Mouse (Mus musculus): ENCODE data around the gene Chrna5. TPM values are rescaled to one million over a fixed set of nuclear protein-coding genes. Genes with fewer than 3 reads are reported as not detected.

Gene Chrna5
- not detected for total RNA-seq (2023)

DNA sequence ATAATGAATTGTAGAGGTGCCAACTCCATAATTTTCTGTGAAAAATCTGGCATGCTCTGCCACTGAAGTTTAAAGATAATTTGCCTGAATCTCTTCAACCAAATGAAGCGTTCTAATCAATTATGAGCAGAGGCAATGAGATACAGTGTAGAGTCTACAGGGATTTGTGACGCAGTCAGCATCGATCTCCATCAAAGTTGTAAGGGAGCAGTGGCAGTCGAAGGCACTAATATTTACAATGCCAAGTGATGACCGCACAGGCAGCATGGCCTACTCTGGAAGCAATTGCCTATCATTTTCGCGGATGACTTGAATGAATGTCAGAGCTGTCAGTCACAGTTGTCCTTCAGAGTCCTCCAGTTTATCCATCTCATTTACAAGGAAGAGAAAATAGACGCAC is at the start of gene Chrna5:
Gene Chrna5 (plus strand): TSS at position 207 of the 400 bp plus-strand sequence.

DNA sequence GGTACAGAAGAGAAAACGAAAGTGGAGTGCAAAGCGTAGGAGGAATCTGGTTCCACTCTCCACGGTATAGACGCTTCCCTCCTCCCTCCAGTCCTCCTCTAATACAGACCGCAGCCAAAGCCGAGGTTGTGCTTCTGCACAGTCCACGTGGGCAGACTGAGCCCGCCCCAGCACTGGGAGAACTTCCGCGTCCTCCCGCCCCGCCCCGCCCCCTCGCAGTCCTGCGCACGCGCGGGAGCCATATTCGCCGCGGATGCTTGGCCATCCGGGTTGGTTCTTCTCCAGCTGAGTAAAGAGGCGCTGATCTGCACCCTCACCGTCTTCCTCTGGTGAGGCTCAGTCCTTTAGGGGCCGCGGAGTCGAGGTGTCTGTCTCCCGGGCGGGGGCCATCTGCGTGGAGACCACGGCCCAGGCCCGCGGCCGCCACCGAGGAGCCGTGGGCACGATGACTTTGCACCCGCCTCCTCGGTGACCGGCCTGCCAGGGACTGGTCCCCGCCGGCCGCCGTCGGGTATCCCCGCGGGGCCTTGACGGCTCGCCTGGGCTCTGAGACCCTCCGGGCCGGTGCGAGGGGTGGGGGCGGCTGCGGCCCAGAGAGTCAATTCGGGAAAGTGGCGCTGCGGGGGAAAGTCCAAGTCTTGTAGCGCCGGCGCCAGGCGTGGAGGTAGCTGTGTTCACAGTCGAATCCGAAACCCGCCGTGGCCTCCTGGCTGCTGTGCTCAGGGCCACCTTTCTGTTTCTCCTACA is 29.9 kb upstream of the Chrna5 start, which contains the start of the genes Psma4 and AY074887:
Gene Psma4 (plus strand): TSS at position 216 of the 747 bp plus-strand sequence.
Gene AY074887 (minus strand): TSS at position 424 of the 747 bp plus-strand sequence.

GRCm38 (mm10) chr9:55026275-55026663 is 45.6 kb downstream of the Chrna5 start, which contains the start of gene Chrna3:
Gene Chrna3 (minus strand): TSS chr9:55026562.

GRCm38 (mm10) chr9:55048211-55048880 is 67.7 kb downstream of the Chrna5 start, which contains the start of gene Chrnb4:
Gene Chrnb4 (minus strand): TSS chr9:55048779.

Other genes starting within 250 kb of the Chrna5 start
- 10 to 100 TPM; 53.3 to 55.1 TPM for gene Wdr61, start 246.4 kb upstream of the Chrna5 start, total RNA-seq (2023)
- not detected for gene Crabp1, start 216.1 kb upstream of the Chrna5 start, total RNA-seq (2023)
- 10 to 100 TPM; 58.8 to 63.3 TPM for gene Ireb2, start 117.1 kb upstream of the Chrna5 start, total RNA-seq (2023)
- gene Hykk, start 63.6 kb upstream of the Chrna5 start, total RNA-seq (2023), result 1 to 10 TPM; 1.4 to 1.8 TPM
- 100 to 1,000 TPM in 1 of 2 experiments, 10 to 100 TPM in 1; 94.4 to 105 TPM for gene Psma4, start 30.1 kb upstream of the Chrna5 start, total RNA-seq (2023)
- gene AY074887, start 29.9 kb upstream of the Chrna5 start, total RNA-seq (2023), result not detected
- not detected for gene Chrna3, start 45.7 kb downstream of the Chrna5 start, total RNA-seq (2023)
- not detected for gene Chrnb4, start 67.9 kb downstream of the Chrna5 start, total RNA-seq (2023)
- 10 to 100 TPM; 37.3 to 38.3 TPM for gene Ube2q2, start 168.0 kb downstream of the Chrna5 start, total RNA-seq (2023)
- 10 to 100 TPM; 52.5 TPM for gene Fbxo22, start 228.0 kb downstream of the Chrna5 start, total RNA-seq (2023)

Data from B cell, adult 67 days (primary cell).